Mouse (Mus musculus) liver, embryonic 12.5 days (tissue): ENCODE data around the gene Rhbdf2. TPM values are rescaled to one million over a fixed set of nuclear protein-coding genes. Genes with fewer than 3 reads are reported as not detected.

ENCODE experiments used
- ATAC-seq: fragments of 200-750 bp; cut with Nextera tagmentation; 2 replicates; pipeline ENCODE4 v1.8.0; 2017; ENCODE audit warnings: moderate number of reproducible peaks, mild to moderate bottlenecking, moderate library complexity
- H3K27ac ChIP-seq: fragments of 300-500 bp; sonication (generic); 2 replicates; pipeline ENCODE4 v1.5.1; 2016; ENCODE audit warnings: mild to moderate bottlenecking
- H3K27me3 ChIP-seq: fragments of 300-500 bp; sonication (generic); replicated peaks from 2 replicates; pipeline ENCODE4 v1.6.1; 2016; ENCODE audit warnings: mild to moderate bottlenecking, moderate library complexity
- H3K36me3 ChIP-seq: fragments of 300-500 bp; sonication (generic); 2 replicates; pipeline ENCODE4 v1.6.1; 2016; ENCODE audit warnings: mild to moderate bottlenecking, moderate library complexity
- H3K4me1 ChIP-seq: fragments of 300-500 bp; sonication (generic); 2 replicates; pipeline ENCODE4 v1.6.1; 2016
- H3K4me2 ChIP-seq: fragments of 300-500 bp; sonication (generic); 2 replicates; pipeline ENCODE4 v1.6.1; 2016; ENCODE audit warnings: mild to moderate bottlenecking, moderate library complexity
- H3K4me3 ChIP-seq: fragments of 300-500 bp; sonication (generic); 2 replicates; pipeline ENCODE4 v1.5.1; 2016; ENCODE audit warnings: mild to moderate bottlenecking, moderate library complexity
- H3K9ac ChIP-seq: fragments of 300-500 bp; sonication (generic); 2 replicates; pipeline ENCODE4 v1.6.1; 2016; ENCODE audit warnings: mild to moderate bottlenecking, moderate library complexity
- H3K9me3 ChIP-seq: fragments of 300-500 bp; sonication (generic); replicated peaks from 2 replicates; pipeline ENCODE4 v1.6.1; 2016; ENCODE audit warnings: mild to moderate bottlenecking, moderate library complexity
- WGBS: fragments of 180-500 bp; shearing (Covaris S2); methylation state at CpG from one replicate; pipeline ENCODE4 v1.1.7; 2016; ENCODE audit not compliant: insufficient replicate concordance; 5-methylcytosine and 5-hydroxymethylcytosine counted together
- polyA plus RNA-seq: library from polyadenylated mRNA; unstranded; fragments of >200 nt; fragmentation: Nextera tagmentation; extraction: Ambion mirVana; gene quantifications from 2 replicates; pipeline ENCODE4 v1.2.1, GENCODE M21; 2016

Rhbdf2 gene
- polyA plus RNA-seq, 1 experiment from 2014 or later: 8.0 TPM

DNA sequence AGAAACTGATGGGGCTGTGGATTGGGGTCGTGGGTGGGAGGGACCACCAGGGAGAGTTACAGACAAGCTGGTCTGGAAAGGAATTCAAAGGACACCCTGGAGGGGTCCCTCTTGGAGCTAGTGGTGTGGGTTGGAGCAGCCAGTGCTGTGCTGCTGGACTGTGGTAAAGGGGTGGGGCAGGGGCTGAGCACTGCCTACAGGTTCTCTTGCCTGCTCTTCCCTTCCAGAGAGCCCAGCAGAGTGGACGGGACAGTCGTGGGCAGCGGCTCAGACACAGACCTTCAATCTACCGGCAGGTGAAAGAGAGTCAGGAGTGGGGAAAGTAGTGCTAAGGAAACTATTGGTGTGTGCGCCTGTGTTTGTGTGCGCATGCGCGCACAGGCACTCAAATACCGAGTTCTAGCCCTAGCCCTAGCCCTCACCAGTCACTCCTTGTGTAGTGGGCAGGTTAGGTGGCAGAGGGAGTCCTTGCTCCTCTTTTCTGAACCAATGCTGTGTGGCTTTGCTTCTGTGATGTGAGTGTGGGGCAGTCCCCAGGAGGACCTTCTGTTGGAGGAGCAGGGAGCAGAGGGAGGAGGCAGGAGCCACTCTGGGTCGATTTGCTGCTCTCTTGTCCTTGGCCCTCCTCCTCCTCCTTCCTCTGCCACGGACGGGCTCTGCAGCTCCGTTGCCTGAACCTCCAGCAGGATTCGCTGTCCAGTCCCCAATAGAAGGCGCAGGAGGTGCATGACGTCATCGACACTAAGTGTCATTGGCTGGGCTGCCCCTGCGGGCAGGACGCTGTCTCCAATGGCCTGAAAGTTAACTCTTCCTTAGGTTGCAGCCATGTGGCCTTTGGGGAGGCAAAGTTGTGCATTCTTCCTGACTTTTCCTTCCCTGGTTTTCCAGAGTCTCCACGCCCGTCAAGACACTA is 30.7 kb upstream of the Rhbdf2 start:
- 11% methylated on average over 22 of the region's 22 CpGs for WGBS
- H3K9ac ChIP-seq: peak overlapping the region; percentile 43
- no peaks in the 10 kb centered on the region for H3K36me3 ChIP-seq
- peaks cover 66% of the 10 kb centered on the region for H3K27me3 ChIP-seq
- H3K4me2 ChIP-seq: peak overlapping the region; percentile 63
- H3K4me3 ChIP-seq: peak overlapping the region; percentile 41
- H3K27ac ChIP-seq: peak overlapping the region; percentile 79
- H3K4me1 ChIP-seq: peaks cover 63% of the 10 kb centered on the region
- peak; percentile 93 for ATAC-seq
- no peaks in the 10 kb centered on the region for H3K9me3 ChIP-seq

GRCm38 (mm10) chr11:116656348-116657191 is 29.8 kb upstream of the Rhbdf2 start:
- Histone ChIP-seq H3K4me3 (no peak overlapping the region), H3K4me1 (peaks cover 58% of the 10 kb centered on the region), H3K27ac (no peak overlapping the region), H3K9ac (peak overlapping the region; percentile 43; the same call in 1 of the 2 replicates), H3K27me3 (peaks cover 66% of the 10 kb centered on the region), H3K4me2 (peak overlapping the region; percentile 63), H3K36me3 (no peaks in the 10 kb centered on the region), H3K9me3 (no peaks in the 10 kb centered on the region)
- 74% methylated on average over 16 of the region's 16 CpGs for whole genome bisulfite sequencing
- ATAC-seq: no peak

DNA sequence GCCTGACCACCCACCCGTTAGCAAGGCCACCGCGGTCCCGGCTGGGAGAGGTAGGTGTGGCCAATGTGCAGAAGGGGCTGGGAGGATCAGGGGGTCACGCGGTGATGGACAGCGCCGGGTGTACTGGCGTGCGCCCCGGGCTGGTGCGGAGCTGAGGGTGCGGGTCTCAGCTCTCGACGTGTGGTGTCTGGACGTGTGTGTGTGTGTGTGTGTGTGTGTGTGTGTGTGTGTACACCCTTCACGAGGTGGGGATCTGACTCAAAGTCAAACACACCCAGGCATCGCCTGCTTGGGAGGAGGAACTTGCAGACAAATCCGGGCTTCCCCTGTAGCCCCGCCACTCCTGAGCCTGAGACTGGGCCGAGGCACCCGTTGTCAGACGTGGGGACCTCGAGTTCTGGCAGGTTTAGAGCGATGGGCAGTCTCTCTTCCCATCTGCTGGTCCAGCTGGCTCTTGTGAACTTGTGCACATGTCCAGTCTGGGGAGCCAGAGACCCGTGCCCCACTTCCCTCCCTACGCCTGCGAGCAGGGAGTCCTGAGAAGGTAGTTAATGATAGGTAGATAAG is 27.5 kb upstream of the Rhbdf2 start, which contains the start of gene Cygb:
Cygb (minus strand) TSS at position 59 of the 567 bp plus-strand sequence.
- peaks cover 47% of the 10 kb centered on the region for H3K4me1 ChIP-seq
- H3K9ac ChIP-seq: peak within 1 kb of the TSS; percentile 17
- H3K4me2 ChIP-seq: peak within 1 kb of the TSS; percentile 68
- no peak within 1 kb of the TSS for H3K27ac ChIP-seq
- peaks cover 71% of the 10 kb centered on the region for H3K27me3 ChIP-seq
- no peaks in the 10 kb centered on the region for H3K9me3 ChIP-seq
- ATAC-seq: no peak
- no peaks in the 10 kb centered on the region for H3K36me3 ChIP-seq
- H3K4me3 ChIP-seq: peak within 1 kb of the TSS; percentile 51
- 5% methylated on average over 28 of the region's 28 CpGs for WGBS

- Histone ChIP-seq H3K27ac (no peak overlapping the region), H3K27me3 (peaks cover 77% of the 10 kb centered on the region)
- 2% methylated on average over 44 of the region's 47 CpGs for WGBS
Observed at GRCm38 (mm10) chr11:116653709-116654221, 26.9 kb upstream of the Rhbdf2 start.

DNA sequence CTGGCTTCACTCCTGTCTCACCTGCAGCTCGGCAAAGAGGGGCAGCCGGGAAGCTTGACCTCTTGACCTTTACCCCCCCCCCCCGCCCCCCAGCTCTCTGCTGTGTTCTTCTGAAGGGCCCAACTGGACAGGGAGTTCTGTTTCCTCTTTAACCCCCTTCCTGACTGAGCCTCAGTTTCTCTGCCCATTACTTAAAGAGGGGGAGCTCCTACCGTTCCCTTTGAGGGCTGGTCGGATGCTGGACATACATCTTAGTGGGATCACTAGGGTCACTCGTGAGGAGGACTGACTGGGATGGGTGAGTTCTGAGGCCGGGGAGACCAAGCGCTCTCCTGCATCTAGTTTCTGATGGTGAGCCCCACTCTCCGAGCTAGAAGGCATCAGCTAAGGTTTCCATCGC is 26.4 kb upstream of the Rhbdf2 start, which contains the start of gene Prcd:
Prcd (plus strand) TSS at position 301 of the 400 bp plus-strand sequence.
- peak within 1 kb of the TSS; percentile 68 for H3K4me2 ChIP-seq
- WGBS: 13% methylated on average over 10 of the region's 10 CpGs
- H3K27me3 ChIP-seq: peaks cover 79% of the 10 kb centered on the region
- peaks cover 43% of the 10 kb centered on the region for H3K4me1 ChIP-seq
- no peaks in the 10 kb centered on the region for H3K36me3 ChIP-seq
- no peaks in the 10 kb centered on the region for H3K9me3 ChIP-seq
- no peak for ATAC-seq
- H3K4me3 ChIP-seq: peak within 1 kb of the TSS; percentile 51
- H3K27ac ChIP-seq: no peak within 1 kb of the TSS
- peak within 1 kb of the TSS; percentile 17 for H3K9ac ChIP-seq

More at GRCm38 (mm10) chr11:116653709-116654221, 26.9 kb upstream of the Rhbdf2 start:
- no peak for ATAC-seq
- Histone ChIP-seq H3K9ac (peak overlapping the region; percentile 17), H3K4me2 (peak overlapping the region; percentile 68), H3K36me3 (no peaks in the 10 kb centered on the region), H3K4me1 (peaks cover 42% of the 10 kb centered on the region), H3K4me3 (peak overlapping the region; percentile 51), H3K9me3 (no peaks in the 10 kb centered on the region)

DNA sequence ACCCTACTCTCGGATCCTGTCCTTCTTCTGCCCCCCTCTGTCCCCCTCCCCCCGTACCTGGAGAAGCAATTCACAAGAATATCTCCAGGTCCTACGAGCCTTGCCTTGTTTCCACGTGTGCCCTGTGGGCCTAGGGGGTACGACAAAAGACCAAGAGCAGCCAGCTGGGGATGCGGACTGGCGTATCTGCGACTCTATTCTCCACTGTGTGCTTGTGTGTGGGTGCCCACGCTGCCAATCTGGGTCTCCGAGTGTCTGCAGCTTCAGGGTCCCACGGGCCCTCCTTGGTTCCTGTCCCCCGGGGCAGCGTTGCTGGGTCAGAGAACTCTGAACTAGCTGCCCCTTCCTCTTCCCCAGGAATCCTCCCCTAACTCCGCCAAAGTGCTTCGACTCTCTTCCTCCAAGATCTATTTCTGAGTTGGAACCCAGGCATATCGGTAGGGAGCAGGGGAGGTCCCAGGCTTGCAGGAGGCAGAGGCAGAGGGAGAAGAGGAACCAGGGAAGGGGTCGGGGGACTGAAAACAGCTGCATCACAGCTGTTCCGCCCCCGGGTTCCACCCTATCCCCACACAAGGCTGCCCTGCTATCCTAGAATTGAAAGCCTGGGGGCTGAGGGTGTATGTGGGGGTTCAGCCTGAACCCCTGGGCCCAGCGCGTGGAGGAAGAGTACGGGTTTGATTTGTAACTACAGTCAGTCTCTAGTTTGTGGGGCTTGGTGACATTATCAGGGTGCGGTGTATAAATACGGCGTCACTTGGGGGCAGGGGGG is 25.7 kb upstream of the Rhbdf2 start:
- H3K4me2 ChIP-seq: peak overlapping the region; percentile 68; the same call in 1 of the 2 replicates
- no peak overlapping the region for H3K4me3 ChIP-seq
- no peaks in the 10 kb centered on the region for H3K36me3 ChIP-seq
- peaks cover 79% of the 10 kb centered on the region for H3K27me3 ChIP-seq
- 60% methylated on average over 25 of the region's 25 CpGs for WGBS
- H3K27ac ChIP-seq: no peak overlapping the region
- no peak for ATAC-seq
- no peaks in the 10 kb centered on the region for H3K9me3 ChIP-seq
- H3K9ac ChIP-seq: no peak overlapping the region
- H3K4me1 ChIP-seq: peaks cover 43% of the 10 kb centered on the region

- Histone ChIP-seq H3K27ac (no peak overlapping the region), H3K27me3 (peaks cover 76% of the 10 kb centered on the region), H3K4me3 (no peak overlapping the region), H3K9me3 (no peaks in the 10 kb centered on the region), H3K4me2 (no peak overlapping the region), H3K36me3 (no peaks in the 10 kb centered on the region), H3K9ac (no peak overlapping the region), H3K4me1 (peaks cover 42% of the 10 kb centered on the region)
- no peak for ATAC-seq
- 62% methylated on average over 8 of the region's 8 CpGs for whole genome bisulfite sequencing
Observed at GRCm38 (mm10) chr11:116651339-116651738, 24.5 kb upstream of the Rhbdf2 start.

GRCm38 (mm10) chr11:116650811-116651210 is 24.0 kb upstream of the Rhbdf2 start:
- Histone ChIP-seq H3K4me1 (peaks cover 45% of the 10 kb centered on the region), H3K36me3 (no peaks in the 10 kb centered on the region), H3K4me2 (no peak overlapping the region), H3K27me3 (peaks cover 72% of the 10 kb centered on the region), H3K4me3 (no peak overlapping the region), H3K9me3 (no peaks in the 10 kb centered on the region), H3K9ac (no peak overlapping the region), H3K27ac (no peak overlapping the region)
- no peak for ATAC-seq
- WGBS: 74% methylated on average over 8 of the region's 8 CpGs

- no peak overlapping the region for H3K4me2 ChIP-seq
- WGBS: 73% methylated on average over 13 of the region's 13 CpGs
- peaks cover 74% of the 10 kb centered on the region for H3K27me3 ChIP-seq
- no peaks in the 10 kb centered on the region for H3K36me3 ChIP-seq
- ATAC-seq: no peak
- no peaks in the 10 kb centered on the region for H3K9me3 ChIP-seq
- H3K9ac ChIP-seq: no peak overlapping the region
- no peak overlapping the region for H3K4me3 ChIP-seq
- no peak overlapping the region for H3K27ac ChIP-seq
- H3K4me1 ChIP-seq: peaks cover 51% of the 10 kb centered on the region
Observed at GRCm38 (mm10) chr11:116649711-116650337, 23.0 kb upstream of the Rhbdf2 start.

- Histone ChIP-seq H3K9me3 (no peaks in the 10 kb centered on the region), H3K4me3 (no peak overlapping the region), H3K9ac (no peak overlapping the region), H3K4me2 (no peak overlapping the region), H3K4me1 (peaks cover 46% of the 10 kb centered on the region), H3K36me3 (no peaks in the 10 kb centered on the region), H3K27me3 (peaks cover 74% of the 10 kb centered on the region), H3K27ac (no peak overlapping the region)
- 65% methylated on average over 10 of the region's 10 CpGs for WGBS
- no peak for ATAC-seq
Observed at GRCm38 (mm10) chr11:116648976-116649375, 22.2 kb upstream of the Rhbdf2 start.
